Mouse (Mus musculus) limb, embryonic 11.5 days (tissue): ENCODE results near the gene Gpatch2. TPM values are rescaled to one million over a fixed set of nuclear protein-coding genes. Genes with fewer than 3 reads are reported as not detected.
A peak's percentile ranks its signal among the peaks of the same experiment; 100 is the strongest.

Experiments
- ATAC-seq: fragments of 200-750 bp; cut with Nextera tagmentation; 2 replicates; pipeline ENCODE4 v1.8.0; 2017; ENCODE audit warnings: low read depth; ENCODE audit not compliant: insufficient number of reproducible peaks, low FRiP score, low TSS enrichment
- DNase-seq: peaks from one replicate; pipeline ENCODE4 v3.0.0-alpha.2; 2015; ENCODE audit warnings: low spot score
- H3K27ac ChIP-seq: fragments of 300-500 bp; sonication (generic); replicated peaks from 2 replicates; pipeline ENCODE4 v1.5.1; 2014; ENCODE audit warnings: low read depth, mild to moderate bottlenecking, low read length
- H3K27me3 ChIP-seq: fragments of 300-500 bp; sonication (generic); 2 replicates; pipeline ENCODE4 v1.6.1; 2014; ENCODE audit warnings: mild to moderate bottlenecking, low read length, mixed read lengths; ENCODE audit not compliant: control insufficient read depth, insufficient read depth
- H3K36me3 ChIP-seq: fragments of 300-500 bp; sonication (generic); 2 replicates; pipeline ENCODE4 v1.6.1; 2014; ENCODE audit warnings: mild to moderate bottlenecking, low read length, moderate library complexity, mixed read lengths; ENCODE audit not compliant: control insufficient read depth, insufficient read depth
- H3K4me1 ChIP-seq: fragments of 300-500 bp; sonication (generic); 2 replicates; pipeline ENCODE4 v1.6.1; 2014; ENCODE audit warnings: low read length, mixed read lengths; ENCODE audit not compliant: control insufficient read depth, insufficient read depth
- H3K4me2 ChIP-seq: fragments of 300-500 bp; sonication (generic); 2 replicates; pipeline ENCODE4 v1.6.1; 2014; ENCODE audit warnings: low read depth, mild to moderate bottlenecking, moderate library complexity; ENCODE audit not compliant: severe bottlenecking
- H3K4me3 ChIP-seq: fragments of 300-500 bp; sonication (generic); 2 replicates; pipeline ENCODE4 v1.5.1; 2014; ENCODE audit warnings: low read depth, low read length
- H3K9ac ChIP-seq: fragments of 300-500 bp; sonication (generic); 2 replicates; pipeline ENCODE4 v1.6.1; 2014; ENCODE audit warnings: mild to moderate bottlenecking, low read length
- H3K9me3 ChIP-seq: fragments of 300-500 bp; sonication (generic); 2 replicates; pipeline ENCODE4 v1.6.1; 2016; ENCODE audit warnings: low read length; ENCODE audit not compliant: control insufficient read depth
- WGBS: fragments of 180-500 bp; shearing (Covaris S2); extraction: QIAGEN DNeasy Blood & Tissue Kit; methylation state at CpG from one replicate; pipeline ENCODE4 v1.1.7; 2014; 5-methylcytosine and 5-hydroxymethylcytosine counted together
- polyA plus RNA-seq: library from polyadenylated mRNA; unstranded; fragments of >200 nt; fragmentation: Nextera tagmentation; extraction: Ambion mirVana; gene quantifications from 2 replicates; pipeline ENCODE4 v1.2.1, GENCODE M21; 2014

Gpatch2 gene
- polyA plus RNA-seq, 1 experiment from 2014 or later, result 25.2 TPM

- H3K4me3 ChIP-seq, result no peak overlapping the region
- H3K9ac ChIP-seq, result no peak overlapping the region
- WGBS, result 96% methylated on average over 9 of the region's 9 CpGs
- H3K36me3 ChIP-seq, result no peaks in the 10 kb centered on the region; the same call in 1 of the 2 replicates
- DNase-seq, result no peak
- H3K27me3 ChIP-seq, result no peaks in the 10 kb centered on the region
- no peaks in the 10 kb centered on the region for H3K9me3 ChIP-seq
- H3K4me1 ChIP-seq, result no peaks in the 10 kb centered on the region
- no peak overlapping the region for H3K27ac ChIP-seq
- no peak for ATAC-seq
- H3K4me2 ChIP-seq, result no peak overlapping the region
Observed at GRCm38 (mm10) chr1:187216620-187217410, 1.5 kb downstream of the Gpatch2 start.

GRCm38 (mm10) chr1:187220756-187221155, 5.4 kb downstream of the Gpatch2 start:
- ATAC-seq, result no peak
- H3K27me3 ChIP-seq, result no peaks in the 10 kb centered on the region
- no peak overlapping the region for H3K4me2 ChIP-seq
- H3K4me1 ChIP-seq, result no peaks in the 10 kb centered on the region
- H3K27ac ChIP-seq, result no peak overlapping the region
- no peaks in the 10 kb centered on the region for H3K9me3 ChIP-seq
- no peaks in the 10 kb centered on the region; the same call in 1 of the 2 replicates for H3K36me3 ChIP-seq
- no peak overlapping the region for H3K9ac ChIP-seq
- H3K4me3 ChIP-seq, result no peak overlapping the region
- DNase-seq, result no peak
- 81% methylated on average over 6 of the region's 6 CpGs for WGBS

- no peak for ATAC-seq
- Histone ChIP-seq H3K27me3 (no peaks in the 10 kb centered on the region), H3K9ac (no peak overlapping the region), H3K4me1 (no peaks in the 10 kb centered on the region), H3K9me3 (no peaks in the 10 kb centered on the region), H3K36me3 (no peaks in the 10 kb centered on the region), H3K27ac (no peak overlapping the region), H3K4me3 (no peak overlapping the region), H3K4me2 (no peak overlapping the region)
- DNase-seq, result no peak
- WGBS, result 84% methylated on average over 11 of the region's 11 CpGs
Observed at GRCm38 (mm10) chr1:187226328-187227025, 11.2 kb downstream of the Gpatch2 start.

DNA sequence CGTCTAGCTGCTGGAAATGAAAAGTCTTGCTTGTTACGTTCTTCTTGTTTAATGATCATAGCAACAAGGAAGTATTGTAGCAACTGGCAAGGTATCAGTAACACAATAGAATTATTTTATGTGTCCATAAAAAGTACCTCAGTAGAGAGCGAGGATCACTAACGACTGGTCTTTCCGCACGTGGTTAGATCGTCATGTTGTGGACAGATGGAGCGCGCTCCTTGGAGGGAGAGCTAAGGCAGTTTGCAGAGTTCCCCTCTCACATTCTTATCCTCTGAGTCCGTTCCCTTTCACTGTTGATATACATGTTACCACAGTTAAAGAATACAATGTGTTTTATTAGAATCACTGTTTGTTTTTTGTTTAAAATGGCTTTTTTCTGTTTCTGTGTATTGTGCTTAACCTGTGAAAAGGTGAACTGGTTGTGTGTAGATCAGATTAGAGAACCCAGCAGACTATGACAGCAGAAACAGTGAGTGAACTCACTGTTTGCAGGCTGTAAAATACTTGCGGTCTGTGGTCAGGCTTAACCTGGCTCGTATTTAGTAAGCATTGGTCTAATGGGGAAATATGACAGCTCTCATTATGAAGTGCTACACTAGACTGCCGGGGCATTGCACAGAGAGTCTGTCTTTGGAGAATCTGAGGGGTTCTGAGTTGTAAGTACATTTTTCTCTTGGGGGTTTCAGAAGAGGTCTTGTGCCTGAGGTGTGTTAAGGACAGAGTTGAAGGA, 13.3 kb downstream of the Gpatch2 start:
- H3K9ac ChIP-seq, result no peak overlapping the region
- H3K4me1 ChIP-seq, result no peaks in the 10 kb centered on the region
- no peak overlapping the region for H3K4me3 ChIP-seq
- no peaks in the 10 kb centered on the region for H3K27me3 ChIP-seq
- DNase-seq (peak; percentile 19), ATAC-seq (no peak)
- 79% methylated on average over 13 of the region's 13 CpGs for WGBS
- H3K36me3 ChIP-seq, result 0 out of 2 replicates have a peak, but pooled peaks cover 2% of the 10 kb centered on the region
- H3K9me3 ChIP-seq, result no peaks in the 10 kb centered on the region
- H3K4me2 ChIP-seq, result no peak overlapping the region
- H3K27ac ChIP-seq, result no peak overlapping the region

DNA sequence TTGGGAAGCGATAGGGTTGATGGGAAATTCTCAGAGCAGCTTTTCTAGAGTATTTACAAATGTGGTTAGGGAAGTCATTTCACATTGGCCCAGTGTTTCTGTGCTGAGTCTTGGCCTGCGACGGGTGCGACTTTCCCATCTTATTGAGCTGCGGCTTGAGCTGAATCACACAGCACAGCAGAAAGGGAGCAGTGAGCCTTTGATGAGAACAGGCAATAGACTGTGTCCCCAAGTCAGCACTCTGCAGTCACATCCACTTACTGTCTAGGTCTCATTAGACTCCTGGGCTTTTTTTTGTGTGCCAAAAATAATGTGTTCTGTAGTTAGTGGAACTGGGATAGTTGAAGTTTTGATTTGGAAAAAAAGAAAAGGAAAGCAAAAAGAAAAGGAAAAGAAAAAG, 14.9 kb downstream of the Gpatch2 start:
- Histone ChIP-seq H3K27ac (no peak overlapping the region), H3K9me3 (no peaks in the 10 kb centered on the region), H3K4me3 (no peak overlapping the region), H3K4me1 (no peaks in the 10 kb centered on the region), H3K36me3 (0 out of 2 replicates have a peak, but pooled peaks cover 2% of the 10 kb centered on the region), H3K27me3 (no peaks in the 10 kb centered on the region), H3K9ac (no peak overlapping the region), H3K4me2 (no peak overlapping the region)
- no peak for ATAC-seq
- 81% methylated on average over 5 of the region's 5 CpGs for WGBS
- no peak for DNase-seq

DNA sequence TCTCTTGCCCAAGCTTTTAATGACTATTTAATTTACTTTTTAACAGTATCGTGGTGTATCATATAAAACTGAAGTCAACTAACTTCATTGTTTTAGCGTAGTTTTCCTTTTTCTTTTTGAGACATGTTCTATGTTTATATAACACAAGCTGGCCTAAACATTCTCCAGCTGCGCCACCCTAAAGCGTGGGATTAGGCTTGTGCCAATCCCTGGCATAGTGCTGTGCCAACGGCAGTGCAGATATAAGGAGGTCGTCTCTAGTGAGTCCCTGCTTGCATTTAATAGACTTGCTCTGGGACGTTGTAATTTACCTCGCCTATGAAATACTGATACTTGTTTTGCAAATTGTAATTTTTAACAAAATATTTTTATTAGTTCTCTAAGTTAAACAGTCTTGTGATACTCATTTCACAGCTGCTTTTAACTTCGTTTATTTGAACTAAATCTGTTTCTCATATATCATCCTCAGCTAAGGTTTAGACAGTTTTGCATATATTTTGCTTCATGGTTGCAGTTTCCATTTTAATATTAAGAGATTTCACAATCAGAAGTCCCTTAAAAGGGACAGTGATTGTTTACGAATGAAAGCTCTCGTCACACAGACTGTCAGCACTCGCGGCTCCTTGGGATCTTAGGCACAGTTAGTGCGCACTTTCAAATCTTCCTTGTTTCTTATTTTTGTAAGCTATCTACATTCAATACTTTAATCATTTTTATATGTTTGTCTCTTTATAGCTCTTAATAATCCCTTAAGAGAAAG, 17.1 kb downstream of the Gpatch2 start:
- Histone ChIP-seq H3K4me3 (no peak overlapping the region), H3K27me3 (no peaks in the 10 kb centered on the region), H3K9me3 (no peaks in the 10 kb centered on the region), H3K4me2 (no peak overlapping the region), H3K36me3 (0 out of 2 replicates have a peak, but pooled peaks cover 2% of the 10 kb centered on the region), H3K9ac (no peak overlapping the region), H3K4me1 (no peaks in the 10 kb centered on the region), H3K27ac (no peak overlapping the region)
- DNase-seq (no peak), ATAC-seq (no peak)
- 88% methylated on average over 14 of the region's 14 CpGs for WGBS

- Histone ChIP-seq H3K4me3 (no peak overlapping the region), H3K9me3 (no peaks in the 10 kb centered on the region), H3K27ac (no peak overlapping the region), H3K4me1 (no peaks in the 10 kb centered on the region), H3K27me3 (no peaks in the 10 kb centered on the region), H3K9ac (no peak overlapping the region), H3K36me3 (0 out of 2 replicates have a peak, but pooled peaks cover 2% of the 10 kb centered on the region), H3K4me2 (no peak overlapping the region)
- WGBS, result 51% methylated on average over 7 of the region's 7 CpGs
- peak; percentile 41 for DNase-seq
- ATAC-seq, result no peak
Observed at GRCm38 (mm10) chr1:187232996-187233615, 17.8 kb downstream of the Gpatch2 start.
